In genomic region chr2:116042934-116043698, GRCm38 (mm10) we compare ENCODE assay signal across 21 mouse cellular contexts. TPM values are rescaled to one million over a fixed set of nuclear protein-coding genes. Genes with fewer than 3 reads are reported as not detected.
DNase-seq lines count a peak whose midpoint lies in the region; ATAC-seq and TF ChIP-seq lines count a peak whose summit lies in the region.
"Had no signal": no experiment of that assay in that cellular context is flagged by ENCODE, and none has a peak within 500 bp of the region (broad histone marks: within the 10 kb centered on the region; RNA-seq: fewer than 3 reads in every experiment).

No protein-coding gene starts in this region.

- H3K4me3 ChIP-seq in kidney, adult 2 months (ENCODE audit: insufficient read depth, low read depth, low read length): no peak overlapping the region
- H3K4me3 ChIP-seq in forebrain, embryonic 15.5 days: peak overlapping the region; percentile 9; the same call in 1 of the 2 replicates
- no peak overlapping the region for H3K4me3 ChIP-seq in midbrain, embryonic 10.5 days
- no peak overlapping the region for H3K4me3 ChIP-seq in neural tube, embryonic 13.5 days
- H3K4me3 ChIP-seq: heart, embryonic 10.5 days; left cerebral cortex, adult 2 months; limb, embryonic 13.5 days had no signal

- no peak for TF ChIP-seq POLR2A in kidney, adult 2 months (IDR thresholded peaks at IDR 0.05; ENCODE audit: low read depth, low read length)

- no peaks in the 10 kb centered on the region for H3K36me3 ChIP-seq in kidney, adult 2 months (ENCODE audit: control insufficient read depth, insufficient read depth, low read length)
- H3K36me3 ChIP-seq in forebrain, embryonic 15.5 days: peaks cover 17% of the 10 kb centered on the region
- H3K36me3 ChIP-seq in midbrain, embryonic 10.5 days: peaks cover 53% of the 10 kb centered on the region
- peaks cover 11% of the 10 kb centered on the region; the same call in 1 of the 2 replicates for H3K36me3 ChIP-seq in neural tube, embryonic 13.5 days
- H3K36me3 ChIP-seq: limb, embryonic 13.5 days had no signal

- TF ChIP-seq CTCF in kidney, adult 2 months (conservative IDR thresholded peaks at IDR 0.05; ENCODE audit: insufficient read depth, insufficient read length, low read depth, low read length): no peak

- H3K27ac ChIP-seq in kidney, adult 2 months (ENCODE audit: insufficient read depth, low read depth, low read length): 0 out of 2 replicates have a peak overlapping the region, but pooled peaks have one; percentile 5
- H3K27ac ChIP-seq in forebrain, embryonic 15.5 days (replicated peaks): peak overlapping the region; percentile 88
- no peak overlapping the region for H3K27ac ChIP-seq in midbrain, embryonic 10.5 days (replicated peaks)
- peak overlapping the region; percentile 38 for H3K27ac ChIP-seq in neural tube, embryonic 13.5 days (replicated peaks)
- H3K27ac ChIP-seq: heart, embryonic 10.5 days; left cerebral cortex, adult 2 months; limb, embryonic 13.5 days had no signal

- H3K9ac ChIP-seq in forebrain, embryonic 15.5 days (replicated peaks): peak overlapping the region; percentile 23
- no peak overlapping the region for H3K9ac ChIP-seq in neural tube, embryonic 13.5 days
- H3K9ac ChIP-seq: limb, embryonic 13.5 days had no signal

- H3K4me1 ChIP-seq in kidney, adult 2 months (ENCODE audit: control insufficient read depth, insufficient read depth, low read length): no peaks in the 10 kb centered on the region; the same call in 1 of the 2 replicates
- peaks cover 62% of the 10 kb centered on the region for H3K4me1 ChIP-seq in forebrain, embryonic 15.5 days
- peaks cover 47% of the 10 kb centered on the region for H3K4me1 ChIP-seq in midbrain, embryonic 10.5 days
- H3K4me1 ChIP-seq in neural tube, embryonic 13.5 days (replicated peaks): peaks cover 57% of the 10 kb centered on the region
- H3K4me1 ChIP-seq: limb, embryonic 13.5 days had no signal

- ATAC-seq in forebrain, embryonic 15.5 days (replicated peaks): peak; percentile 77
- peak; percentile 53 for ATAC-seq in neural tube, embryonic 13.5 days (ENCODE audit: low read depth)
- ATAC-seq: Patski had no signal

- H3K27me3 ChIP-seq in kidney, adult 2 months (replicated peaks; ENCODE audit: control insufficient read depth, insufficient read depth, low read length): no peaks in the 10 kb centered on the region
- H3K27me3 ChIP-seq in forebrain, embryonic 15.5 days: no peaks in the 10 kb centered on the region
- no peaks in the 10 kb centered on the region for H3K27me3 ChIP-seq in midbrain, embryonic 10.5 days (ENCODE audit: low read depth, poor library complexity, severe bottlenecking)
- H3K27me3 ChIP-seq in neural tube, embryonic 13.5 days: no peaks in the 10 kb centered on the region
- H3K27me3 ChIP-seq: Patski had no signal

- no peaks in the 10 kb centered on the region for H3K9me3 ChIP-seq in forebrain, embryonic 15.5 days
- H3K9me3 ChIP-seq in midbrain, embryonic 10.5 days (replicated peaks): no peaks in the 10 kb centered on the region
- H3K9me3 ChIP-seq in neural tube, embryonic 13.5 days: no peaks in the 10 kb centered on the region
- H3K9me3 ChIP-seq: heart, embryonic 10.5 days; limb, embryonic 13.5 days had no signal

- no peak for DNase-seq in kidney, adult 2 months
- no peak for DNase-seq in kidney, adult 9 months
- peak; percentile 10 for DNase-seq in midbrain, embryonic 10.5 days (ENCODE audit: low spot score)
- no peak for DNase-seq in adrenal gland, adult 18-20 months (ENCODE audit: low spot score in 2 of 2)
- DNase-seq in thymus, postnatal 14 days: no peak
- DNase-seq in adrenal gland, postnatal 14 days: no peak
- DNase-seq: B cell, adult 2 months; cerebellum, adult 11 months; gastrocnemius, postnatal 36 days; heart, postnatal 14 days; kidney, adult 11 months; kidney, postnatal 25 days; lung, postnatal 14 days; right cerebral cortex, postnatal 14 days had no signal

- 67% methylated on average over 12 of the region's 12 CpGs for WGBS in kidney, adult 2 months
- WGBS in forebrain, embryonic 15.5 days: 14% methylated on average over 12 of the region's 12 CpGs
- WGBS in midbrain, embryonic 10.5 days: 88% methylated on average over 12 of the region's 12 CpGs
- WGBS in neural tube, embryonic 13.5 days: 27% methylated on average over 12 of the region's 12 CpGs

- peak overlapping the region; percentile 36 for H3K4me2 ChIP-seq in forebrain, embryonic 15.5 days (replicated peaks)
- H3K4me2 ChIP-seq in neural tube, embryonic 13.5 days: peak overlapping the region; percentile 28
- H3K4me2 ChIP-seq: limb, embryonic 13.5 days had no signal

RNA-seq across cellular contexts. Expression of gene Meis2, which starts 22.5 kb away (rescaled TPM):
- 28.5 and 32.2 TPM in 2 replicates for polyA plus RNA-seq in kidney, adult 2 months (2012; rRNA removed)
- 155 and 167 TPM in 2 replicates for polyA plus RNA-seq in forebrain, embryonic 15.5 days (2015; fragmentation: Nextera tagmentation; extraction: Ambion mirVana)
- polyA plus RNA-seq in midbrain, embryonic 10.5 days (2016; fragmentation: Nextera tagmentation; extraction: Ambion mirVana): 34.4 and 44.0 TPM in 2 replicates
- polyA plus RNA-seq in neural tube, embryonic 13.5 days (2015; fragmentation: Nextera tagmentation; extraction: Ambion mirVana): 92.0 and 98.7 TPM in 2 replicates
- total RNA-seq in adrenal gland, adult 18-20 months (2021): 100 to 1,000 TPM; 216 to 279 TPM
- 150 and 159 TPM in 2 replicates for total RNA-seq in adrenal gland, postnatal 14 days (2021)
- total RNA-seq: megakaryocyte-erythroid progenitor cell, adult 5-6 weeks had no signal
